27 mouse cellular contexts compared by ENCODE assay signal in the genomic region with DNA sequence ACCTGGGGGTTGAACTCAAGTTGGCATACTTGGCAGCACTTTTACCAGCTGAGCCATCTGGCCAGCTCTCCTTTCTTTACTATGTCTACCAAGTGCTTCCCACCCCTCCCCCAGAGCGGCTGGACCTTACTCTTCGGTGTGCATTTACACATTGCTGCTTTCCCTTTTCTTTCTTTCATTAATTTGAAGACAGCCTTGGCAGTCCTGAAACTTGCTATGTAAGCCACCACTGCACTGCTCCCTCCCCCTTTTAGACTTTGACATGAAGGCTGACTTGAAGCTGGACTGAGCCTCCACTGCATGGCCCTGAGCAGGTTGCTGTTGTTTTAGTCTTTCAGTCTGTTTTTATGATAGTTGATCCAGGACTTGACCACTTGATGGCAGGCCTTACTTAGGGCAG. TPM values are rescaled to one million over a fixed set of nuclear protein-coding genes. Genes with fewer than 3 reads are reported as not detected.
A peak's percentile ranks its signal among the peaks of the same experiment; 100 is the strongest.
DNase-seq lines count a peak whose midpoint lies in the region; ATAC-seq and TF ChIP-seq lines count a peak whose summit lies in the region.
"Had no signal": no experiment of that assay in that cellular context is flagged by ENCODE, and none has a peak within 500 bp of the region (broad histone marks: within the 10 kb centered on the region; RNA-seq: fewer than 3 reads in every experiment).

No protein-coding gene starts in this region.

- no peak overlapping the region for H3K4me2 ChIP-seq in intestine, postnatal 0 days (replicated peaks; ENCODE audit: low read depth)
- no peak overlapping the region for H3K4me2 ChIP-seq in intestine, embryonic 15.5 days (replicated peaks)
- no peak overlapping the region for H3K4me2 ChIP-seq in midbrain, postnatal 0 days (ENCODE audit: low read depth, low read length, poor library complexity, severe bottlenecking)
- no peak overlapping the region for H3K4me2 ChIP-seq in midbrain, embryonic 11.5 days
- H3K4me2 ChIP-seq: heart, embryonic 11.5 days; limb, embryonic 15.5 days; neural tube, embryonic 12.5 days had no signal

- no peak overlapping the region for H3K9ac ChIP-seq in intestine, postnatal 0 days (ENCODE audit: low read depth, low read length)
- no peak overlapping the region for H3K9ac ChIP-seq in intestine, embryonic 15.5 days
- no peak overlapping the region for H3K9ac ChIP-seq in midbrain, postnatal 0 days (replicated peaks; ENCODE audit: low read length, poor library complexity, severe bottlenecking)
- no peak overlapping the region for H3K9ac ChIP-seq in midbrain, embryonic 11.5 days (ENCODE audit: low read length)
- H3K9ac ChIP-seq: limb, embryonic 15.5 days; neural tube, embryonic 12.5 days had no signal

- H3K4me3 ChIP-seq in intestine, postnatal 0 days (ENCODE audit: low read depth, low read length): no peak overlapping the region
- no peak overlapping the region for H3K4me3 ChIP-seq in intestine, embryonic 15.5 days (replicated peaks)
- H3K4me3 ChIP-seq in midbrain, postnatal 0 days (ENCODE audit: low read depth, low read length): no peak overlapping the region
- H3K4me3 ChIP-seq in midbrain, embryonic 11.5 days (ENCODE audit: low read depth, low read length): no peak overlapping the region
- no peak overlapping the region for H3K4me3 ChIP-seq in limb, embryonic 10.5 days
- H3K4me3 ChIP-seq: layer of hippocampus, adult 2 months; limb, embryonic 15.5 days; neural tube, embryonic 12.5 days had no signal

- no peaks in the 10 kb centered on the region for H3K4me1 ChIP-seq in intestine, postnatal 0 days (replicated peaks; ENCODE audit: control insufficient read depth, insufficient read depth, low read length)
- peaks cover 3% of the 10 kb centered on the region; the same call in 1 of the 2 replicates for H3K4me1 ChIP-seq in intestine, embryonic 15.5 days (replicated peaks)
- H3K4me1 ChIP-seq in midbrain, postnatal 0 days (ENCODE audit: insufficient read depth, low read length): no peaks in the 10 kb centered on the region
- no peaks in the 10 kb centered on the region for H3K4me1 ChIP-seq in midbrain, embryonic 11.5 days (ENCODE audit: control insufficient read depth, insufficient read depth, low read length)
- H3K4me1 ChIP-seq in limb, embryonic 10.5 days: no peaks in the 10 kb centered on the region
- H3K4me1 ChIP-seq: neural tube, embryonic 12.5 days had no signal

- no peak for ATAC-seq in intestine, postnatal 0 days
- no peak for ATAC-seq in intestine, embryonic 15.5 days
- no peak for ATAC-seq in midbrain, postnatal 0 days (ENCODE audit: low FRiP score)
- no peak for ATAC-seq in midbrain, embryonic 11.5 days (ENCODE audit: low FRiP score)
- ATAC-seq: forebrain, embryonic 14.5 days; inflammation-experienced regulatory T-cells, adult 6 months had no signal

- no peaks in the 10 kb centered on the region for H3K27me3 ChIP-seq in intestine, postnatal 0 days (replicated peaks; ENCODE audit: control insufficient read depth, insufficient read depth, low read length)
- no peaks in the 10 kb centered on the region for H3K27me3 ChIP-seq in intestine, embryonic 15.5 days (replicated peaks)
- H3K27me3 ChIP-seq in midbrain, postnatal 0 days (ENCODE audit: insufficient read depth, low read length): no peaks in the 10 kb centered on the region
- no peaks in the 10 kb centered on the region for H3K27me3 ChIP-seq in midbrain, embryonic 11.5 days (ENCODE audit: control insufficient read depth, insufficient read depth, low read length)
- no peaks in the 10 kb centered on the region for H3K27me3 ChIP-seq in limb, embryonic 10.5 days (ENCODE audit: low read depth, poor library complexity, severe bottlenecking)
- H3K27me3 ChIP-seq: limb, embryonic 15.5 days; neural tube, embryonic 12.5 days had no signal

- peaks cover 29% of the 10 kb centered on the region for H3K36me3 ChIP-seq in intestine, postnatal 0 days (ENCODE audit: control insufficient read depth, insufficient read depth)
- 0 out of 2 replicates have a peak, but pooled peaks cover 3% of the 10 kb centered on the region for H3K36me3 ChIP-seq in intestine, embryonic 15.5 days
- peaks cover 10% of the 10 kb centered on the region; the same call in 1 of the 2 replicates for H3K36me3 ChIP-seq in midbrain, postnatal 0 days (ENCODE audit: insufficient read depth, low read length)
- peaks cover 5% of the 10 kb centered on the region; the same call in 1 of the 2 replicates for H3K36me3 ChIP-seq in midbrain, embryonic 11.5 days (ENCODE audit: control insufficient read depth, insufficient read depth, low read length)
- peaks cover 85% of the 10 kb centered on the region for H3K36me3 ChIP-seq in limb, embryonic 10.5 days

- 0 out of 2 replicates have a peak overlapping the region, but pooled peaks have one; percentile 0 for H3K27ac ChIP-seq in intestine, postnatal 0 days (ENCODE audit: low read depth, low read length)
- no peak overlapping the region for H3K27ac ChIP-seq in intestine, embryonic 15.5 days
- no peak overlapping the region for H3K27ac ChIP-seq in midbrain, postnatal 0 days (ENCODE audit: low read depth, low read length)
- H3K27ac ChIP-seq in midbrain, embryonic 11.5 days (ENCODE audit: low read depth, low read length): no peak overlapping the region
- H3K27ac ChIP-seq in limb, embryonic 10.5 days: no peak overlapping the region
- H3K27ac ChIP-seq: layer of hippocampus, adult 2 months; limb, embryonic 15.5 days; neural tube, embryonic 12.5 days had no signal

- no peaks in the 10 kb centered on the region for H3K9me3 ChIP-seq in intestine, postnatal 0 days (ENCODE audit: control insufficient read depth)
- no peaks in the 10 kb centered on the region for H3K9me3 ChIP-seq in intestine, embryonic 15.5 days
- no peaks in the 10 kb centered on the region for H3K9me3 ChIP-seq in midbrain, postnatal 0 days (ENCODE audit: low read length)
- H3K9me3 ChIP-seq in midbrain, embryonic 11.5 days (ENCODE audit: control insufficient read depth, low read length): no peaks in the 10 kb centered on the region
- no peaks in the 10 kb centered on the region for H3K9me3 ChIP-seq in limb, embryonic 10.5 days (replicated peaks)
- H3K9me3 ChIP-seq: limb, embryonic 15.5 days; neural tube, embryonic 12.5 days had no signal

- no peak for DNase-seq in midbrain, postnatal 0 days (ENCODE audit: low spot score)
- no peak for DNase-seq in midbrain, embryonic 11.5 days (ENCODE audit: low spot score, missing footprints)
- peak; percentile 60 to 80 for DNase-seq in kidney, adult 8-10 months
- DNase-seq in limb, embryonic 10.5 days (ENCODE audit: low spot score): peak; percentile 21
- no peak for DNase-seq in frontal cortex, postnatal 10 days (ENCODE audit: low spot score in 2 of 2)
- no peak for DNase-seq in adrenal gland, postnatal 14 days
- DNase-seq: gastrocnemius, postnatal 36 days; heart, postnatal 10 days; layer of hippocampus, postnatal 36 days; lung, postnatal 4 days; right cerebral cortex, adult 18-20 months; spleen, adult 18-20 months had no signal

- WGBS in intestine, postnatal 0 days: 88% methylated on average over 2 of the region's 2 CpGs
- 88% methylated on average over 2 of the region's 2 CpGs for WGBS in intestine, embryonic 15.5 days
- 93% methylated on average over 2 of the region's 2 CpGs for WGBS in midbrain, postnatal 0 days
- 95% methylated on average over 2 of the region's 2 CpGs for WGBS in midbrain, embryonic 11.5 days
- 92% methylated on average over 2 of the region's 2 CpGs for WGBS in limb, embryonic 10.5 days

- TF ChIP-seq CTCF in intestine, postnatal 0 days (IDR thresholded peaks at IDR 0.05; ENCODE audit: low read depth): peak; percentile 37; the same call in 1 of the 2 replicates
- TF ChIP-seq CTCF in midbrain, postnatal 0 days (IDR thresholded peaks at IDR 0.05): peak; percentile 27; the same call in 1 of the 2 replicates

RNA-seq across cellular contexts. Expression of gene Skp1a, which starts 17.7 kb away (rescaled TPM):
- 605 and 624 TPM in 2 replicates for polyA plus RNA-seq in intestine, postnatal 0 days (2015; fragmentation: Nextera tagmentation; extraction: Ambion mirVana)
- 720 and 848 TPM in 2 replicates for polyA plus RNA-seq in intestine, embryonic 15.5 days (2015; fragmentation: Nextera tagmentation; extraction: Ambion mirVana)
- 466 and 613 TPM in 2 replicates for total RNA-seq in midbrain, postnatal 0 days (2014; rRNA removed)
- 1,145 and 1,185 TPM in 2 replicates for polyA plus RNA-seq in midbrain, postnatal 0 days (2015; fragmentation: Nextera tagmentation; extraction: Ambion mirVana)
- polyA plus RNA-seq in midbrain, embryonic 11.5 days (2014; fragmentation: Nextera tagmentation; extraction: Ambion mirVana): 1,013 and 1,113 TPM in 2 replicates
- 876 and 900 TPM in 2 replicates for polyA plus RNA-seq in limb, embryonic 10.5 days (2016; fragmentation: Nextera tagmentation; extraction: Ambion mirVana)
- total RNA-seq in adrenal gland, postnatal 14 days (2021): 321 and 322 TPM in 2 replicates

RNA-seq across cellular contexts. Expression of gene Tcf7, which starts 33.4 kb away (rescaled TPM):
- 3.3 TPM in 2 replicates for polyA plus RNA-seq in intestine, postnatal 0 days (2015; fragmentation: Nextera tagmentation; extraction: Ambion mirVana)
- 6.9 and 8.2 TPM in 2 replicates for polyA plus RNA-seq in intestine, embryonic 15.5 days (2015; fragmentation: Nextera tagmentation; extraction: Ambion mirVana)
- 2.0 and 2.6 TPM in 2 replicates for total RNA-seq in midbrain, postnatal 0 days (2014; rRNA removed)
- polyA plus RNA-seq in midbrain, postnatal 0 days (2015; fragmentation: Nextera tagmentation; extraction: Ambion mirVana): 3.1 and 3.2 TPM in 2 replicates
- 8.0 and 10.7 TPM in 2 replicates for polyA plus RNA-seq in midbrain, embryonic 11.5 days (2014; fragmentation: Nextera tagmentation; extraction: Ambion mirVana)
- polyA plus RNA-seq in limb, embryonic 10.5 days (2016; fragmentation: Nextera tagmentation; extraction: Ambion mirVana): 24.4 and 41.7 TPM in 2 replicates
- total RNA-seq in adrenal gland, postnatal 14 days (2021): 41.6 and 78.5 TPM in 2 replicates

RNA-seq across cellular contexts. Expression of gene Olfr1371, which starts 35.7 kb away (rescaled TPM):
- not detected in 2 replicates for polyA plus RNA-seq in intestine, postnatal 0 days (2015; fragmentation: Nextera tagmentation; extraction: Ambion mirVana)
- polyA plus RNA-seq in intestine, embryonic 15.5 days (2015; fragmentation: Nextera tagmentation; extraction: Ambion mirVana): not detected in 2 replicates
- not detected in 2 replicates for total RNA-seq in midbrain, postnatal 0 days (2014; rRNA removed)
- polyA plus RNA-seq in midbrain, postnatal 0 days (2015; fragmentation: Nextera tagmentation; extraction: Ambion mirVana): not detected in 2 replicates
- not detected in 2 replicates for polyA plus RNA-seq in midbrain, embryonic 11.5 days (2014; fragmentation: Nextera tagmentation; extraction: Ambion mirVana)
- polyA plus RNA-seq in limb, embryonic 10.5 days (2016; fragmentation: Nextera tagmentation; extraction: Ambion mirVana): not detected in 2 replicates
- not detected in 2 replicates for total RNA-seq in adrenal gland, postnatal 14 days (2021)
- total RNA-seq: adrenal gland, postnatal 4 days; gastrocnemius, postnatal 36 days; heart, postnatal 10 days; layer of hippocampus, adult 2 months; layer of hippocampus, postnatal 36 days; left cerebral cortex, postnatal 25 days; monocyte, adult 5-6 weeks had no signal
- polyA plus RNA-seq: cerebellum, adult 2 months; embryonic facial prominence, embryonic 11.5 days; forebrain, embryonic 14.5 days; heart, embryonic 11.5 days; hindbrain, embryonic 11.5 days; inflammation-experienced regulatory T-cells, adult 6 months; limb, embryonic 15.5 days; liver, embryonic 16.5 days; neural tube, embryonic 12.5 days had no signal

Comparison
In these comparisons a context has a peak if more than half of its experiments do, and no peak if none do; other contexts are left out.
1. DNase-seq: peak in kidney, adult 8-10 months (2 of 2) and limb, embryonic 10.5 days (single experiment); none in midbrain, postnatal 0 days (single experiment), midbrain, embryonic 11.5 days (single experiment), frontal cortex, postnatal 10 days (0 of 2) and adrenal gland, postnatal 14 days (single experiment).